Mouse (Mus musculus) activated CD4-positive, CD25-positive, alpha-beta regulatory T cell, adult 9 weeks (primary cell): ENCODE results near the gene Dlx1. TPM values are rescaled to one million over a fixed set of nuclear protein-coding genes. Genes with fewer than 3 reads are reported as not detected.

Source experiments
- polyA plus RNA-seq: library from polyadenylated mRNA; unstranded; fragments of 100-300 nt; shearing (Covaris generic); gene quantifications from one replicate; pipeline ENCODE4 v1.2.1, GENCODE M21; 2017

The Dlx1 gene
- not detected for polyA plus RNA-seq

DNA sequence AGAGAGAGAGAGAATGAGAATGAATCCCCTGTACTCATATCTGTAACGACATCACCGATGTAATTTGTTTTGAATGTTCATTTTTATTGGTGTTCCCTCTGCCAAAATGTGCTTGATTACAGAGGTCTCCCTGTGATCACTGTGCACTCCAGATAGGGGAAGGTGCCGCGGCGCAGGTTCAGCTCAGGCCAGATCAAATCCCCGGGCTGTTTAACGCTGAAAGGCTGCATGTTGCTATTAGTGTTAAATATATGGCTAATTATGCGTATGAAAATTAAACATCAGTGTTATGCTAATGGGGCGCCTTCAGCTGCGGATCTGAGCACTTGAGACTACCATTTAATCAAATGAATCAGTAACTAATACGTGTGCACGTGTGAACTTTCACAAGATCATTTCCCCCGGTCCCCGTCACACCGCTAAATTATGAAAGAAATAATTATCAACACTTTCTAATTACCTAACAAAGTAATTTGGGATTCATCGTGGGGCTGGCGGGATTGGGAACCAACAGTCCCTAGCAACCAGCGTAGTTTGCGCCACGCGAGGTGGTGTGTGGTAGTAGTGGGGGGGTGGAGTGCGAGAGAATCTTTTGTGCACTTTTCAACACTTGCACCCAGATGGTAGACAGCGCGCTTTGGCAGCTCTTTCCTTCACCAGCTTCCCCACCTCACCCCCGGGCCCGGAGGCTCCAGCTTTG, at the start of gene Dlx1:
Gene Dlx1, plus strand, starts transcription at position 100 of the 700 bp plus-strand sequence.

GRCm38 (mm10) chr2:71546640-71547071, 18.7 kb downstream of the Dlx1 start, which contains the start of gene Dlx2:
Gene Dlx2, minus strand, starts transcription at chr2:71546754.

Other genes with a start within 250 kb of the Dlx1 start
- 104 TPM for gene Slc25a12, start 160.4 kb upstream of the Dlx1 start, polyA plus RNA-seq
- 72.9 TPM for gene Hat1, start 139.2 kb upstream of the Dlx1 start, polyA plus RNA-seq
- 27.7 TPM for gene Metap1d, start 74.8 kb upstream of the Dlx1 start, polyA plus RNA-seq
- not detected for gene Dlx2, start 18.6 kb downstream of the Dlx1 start, polyA plus RNA-seq
- 27.2 TPM for gene Itga6, start 217.5 kb downstream of the Dlx1 start, polyA plus RNA-seq